In the genomic region with DNA sequence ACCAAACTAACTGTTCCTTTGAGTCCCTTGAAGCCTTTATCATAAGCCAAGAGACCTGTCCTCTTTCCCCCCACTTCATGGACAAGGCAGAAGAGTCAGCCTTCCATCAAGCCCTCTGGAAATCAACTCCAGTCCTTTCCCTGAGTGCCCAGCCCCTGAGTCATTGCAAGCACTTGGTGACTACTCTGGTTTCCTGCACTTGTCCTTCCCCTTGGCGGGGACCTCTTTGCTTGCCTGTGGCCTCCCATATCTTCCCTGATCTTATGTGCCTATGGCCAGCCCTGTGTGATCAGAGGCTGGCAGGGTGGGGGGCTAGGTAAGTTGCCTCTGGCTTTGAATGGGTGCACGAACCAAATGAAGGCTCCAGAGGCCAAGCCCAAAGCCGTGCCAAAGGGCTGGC, we compare ENCODE assay signal across 25 mouse cellular contexts. TPM values are rescaled to one million over a fixed set of nuclear protein-coding genes. Genes with fewer than 3 reads are reported as not detected.
DNase-seq lines count a peak whose midpoint lies in the region; ATAC-seq and TF ChIP-seq lines count a peak whose summit lies in the region.
"Had no signal": no experiment of that assay in that cellular context is flagged by ENCODE, and none has a peak within 500 bp of the region (broad histone marks: within the 10 kb centered on the region; RNA-seq: fewer than 3 reads in every experiment).

No protein-coding gene starts in this region.

- TF ChIP-seq CTCF in layer of hippocampus, adult 2 months (conservative IDR thresholded peaks at IDR 0.05), result no peak

- no peaks in the 10 kb centered on the region for H3K36me3 ChIP-seq in heart, embryonic 10.5 days
- H3K36me3 ChIP-seq in midbrain, embryonic 11.5 days (ENCODE audit: control insufficient read depth, insufficient read depth, low read length), result no peaks in the 10 kb centered on the region
- H3K36me3 ChIP-seq: embryonic facial prominence, embryonic 13.5 days; hindbrain, embryonic 15.5 days; limb, embryonic 13.5 days had no signal

- no peaks in the 10 kb centered on the region for H3K9me3 ChIP-seq in heart, embryonic 10.5 days
- H3K9me3 ChIP-seq in midbrain, embryonic 11.5 days (ENCODE audit: control insufficient read depth, low read length), result no peaks in the 10 kb centered on the region
- H3K9me3 ChIP-seq: embryonic facial prominence, embryonic 13.5 days; forebrain, embryonic 13.5 days; hindbrain, embryonic 15.5 days; limb, embryonic 13.5 days had no signal

- no peak for DNase-seq in heart, embryonic 10.5 days (ENCODE audit: low spot score)
- DNase-seq in heart, postnatal 10 days, result no peak
- DNase-seq in layer of hippocampus, adult 2 months (ENCODE audit: low spot score in 2 of 2), result no peak
- no peak for DNase-seq in layer of hippocampus, adult 9-10 months (ENCODE audit: low spot score)
- DNase-seq in 3134 (ENCODE audit: extremely low read depth, insufficient read length, low spot score), result peak; percentile 55
- peak; percentile 66 for DNase-seq in 416B (ENCODE audit: low read depth)
- DNase-seq in midbrain, embryonic 11.5 days (ENCODE audit: low spot score, missing footprints), result no peak
- DNase-seq in left cerebral cortex, adult 11 months (ENCODE audit: low spot score), result no peak
- DNase-seq: cerebellum, adult 2 months; cerebellum, postnatal 25 days; embryo, embryonic 11 days; heart, adult 18-20 months; kidney, adult 8-10 months; kidney, postnatal 14 days; layer of hippocampus, postnatal 36 days; lung, adult 18-20 months; right cerebral cortex, postnatal 4 days; thymus, postnatal 14 days had no signal

- no peak overlapping the region for H3K9ac ChIP-seq in midbrain, embryonic 11.5 days (ENCODE audit: low read length)
- H3K9ac ChIP-seq: embryonic facial prominence, embryonic 13.5 days; forebrain, embryonic 13.5 days; hindbrain, embryonic 15.5 days; limb, embryonic 13.5 days had no signal

- H3K4me2 ChIP-seq in midbrain, embryonic 11.5 days, result no peak overlapping the region
- H3K4me2 ChIP-seq: embryonic facial prominence, embryonic 13.5 days; forebrain, embryonic 13.5 days; hindbrain, embryonic 15.5 days; limb, embryonic 13.5 days had no signal

- H3K4me3 ChIP-seq in heart, embryonic 10.5 days, result no peak overlapping the region
- H3K4me3 ChIP-seq in layer of hippocampus, adult 2 months, result no peak overlapping the region
- H3K4me3 ChIP-seq in midbrain, embryonic 11.5 days (ENCODE audit: low read depth, low read length), result no peak overlapping the region
- H3K4me3 ChIP-seq: embryonic facial prominence, embryonic 13.5 days; erythroblast, embryonic 14.5 days; forebrain, embryonic 13.5 days; hindbrain, embryonic 15.5 days; limb, embryonic 13.5 days had no signal

- 75% methylated on average over 3 of the region's 3 CpGs for WGBS in heart, embryonic 10.5 days
- 83% methylated on average over 3 of the region's 3 CpGs for WGBS in midbrain, embryonic 11.5 days

- H3K27ac ChIP-seq in heart, embryonic 10.5 days, result peak overlapping the region; percentile 92; the same call in 1 of the 2 replicates
- peak overlapping the region; percentile 88; the same call in 1 of the 2 replicates for H3K27ac ChIP-seq in layer of hippocampus, adult 2 months
- H3K27ac ChIP-seq in midbrain, embryonic 11.5 days (ENCODE audit: low read depth, low read length), result no peak overlapping the region
- H3K27ac ChIP-seq: embryonic facial prominence, embryonic 13.5 days; forebrain, embryonic 13.5 days; hindbrain, embryonic 15.5 days; limb, embryonic 13.5 days had no signal

- intact Hi-C loops in heart, postnatal 10 days (cut with DNase I), result no loop called here

- no peak for ATAC-seq in midbrain, embryonic 11.5 days (ENCODE audit: low FRiP score)
- ATAC-seq: forebrain, embryonic 13.5 days; midbrain, embryonic 16.5 days; Patski had no signal

- H3K4me1 ChIP-seq in heart, embryonic 10.5 days, result peaks cover 96% of the 10 kb centered on the region
- peaks cover 19% of the 10 kb centered on the region for H3K4me1 ChIP-seq in midbrain, embryonic 11.5 days (ENCODE audit: control insufficient read depth, insufficient read depth, low read length)

- H3K27me3 ChIP-seq in heart, embryonic 10.5 days (ENCODE audit: insufficient read depth, poor library complexity, severe bottlenecking), result peaks cover 29% of the 10 kb centered on the region; the same call in 1 of the 2 replicates
- peaks cover 27% of the 10 kb centered on the region for H3K27me3 ChIP-seq in midbrain, embryonic 11.5 days (ENCODE audit: control insufficient read depth, insufficient read depth, low read length)
- H3K27me3 ChIP-seq: Patski had no signal

RNA-seq across cellular contexts. Expression of gene Adssl1, which starts 2.1 kb away (rescaled TPM):
- polyA plus RNA-seq in heart, embryonic 10.5 days (2016; fragmentation: Nextera tagmentation; extraction: Ambion mirVana), result 57.2 and 99.3 TPM in 2 replicates
- total RNA-seq in heart, postnatal 10 days (2021), result 100 to 1,000 TPM; 129 to 136 TPM
- total RNA-seq in layer of hippocampus, adult 2 months (2021), result 10 to 100 TPM; 10.1 to 10.6 TPM
- polyA plus RNA-seq in midbrain, embryonic 11.5 days (2014; fragmentation: Nextera tagmentation; extraction: Ambion mirVana), result 1.9 and 2.7 TPM in 2 replicates

RNA-seq across cellular contexts. Expression of gene Siva1, which starts 22.6 kb away (rescaled TPM):
- polyA plus RNA-seq in heart, embryonic 10.5 days (2016; fragmentation: Nextera tagmentation; extraction: Ambion mirVana), result 175 and 207 TPM in 2 replicates
- total RNA-seq in heart, postnatal 10 days (2021), result 10 to 100 TPM; 26.4 to 31.4 TPM
- 10 to 100 TPM; 19.6 to 20.1 TPM for total RNA-seq in layer of hippocampus, adult 2 months (2021)
- 182 and 230 TPM in 2 replicates for polyA plus RNA-seq in midbrain, embryonic 11.5 days (2014; fragmentation: Nextera tagmentation; extraction: Ambion mirVana)

RNA-seq across cellular contexts. Expression of gene Inf2, which starts 33.3 kb away (rescaled TPM):
- 3.5 and 5.6 TPM in 2 replicates for polyA plus RNA-seq in heart, embryonic 10.5 days (2016; fragmentation: Nextera tagmentation; extraction: Ambion mirVana)
- total RNA-seq in heart, postnatal 10 days (2021), result 10 to 100 TPM; 18.4 to 23.3 TPM
- total RNA-seq in layer of hippocampus, adult 2 months (2021), result 100 to 1,000 TPM; 131 to 138 TPM
- polyA plus RNA-seq in midbrain, embryonic 11.5 days (2014; fragmentation: Nextera tagmentation; extraction: Ambion mirVana), result 1.2 and 1.4 TPM in 2 replicates

RNA-seq across cellular contexts. Expression of gene Akt1, which starts 52.8 kb away (rescaled TPM):
- polyA plus RNA-seq in heart, embryonic 10.5 days (2016; fragmentation: Nextera tagmentation; extraction: Ambion mirVana), result 57.1 and 82.0 TPM in 2 replicates
- 100 to 1,000 TPM; 346 to 355 TPM for total RNA-seq in heart, postnatal 10 days (2021)
- total RNA-seq in layer of hippocampus, adult 2 months (2021), result 100 to 1,000 TPM; 152 to 160 TPM
- 62.5 and 82.6 TPM in 2 replicates for polyA plus RNA-seq in midbrain, embryonic 11.5 days (2014; fragmentation: Nextera tagmentation; extraction: Ambion mirVana)

RNA-seq across cellular contexts. Expression of gene Zbtb42, which starts 56.7 kb away (rescaled TPM):
- 3.9 and 4.3 TPM in 2 replicates for polyA plus RNA-seq in heart, embryonic 10.5 days (2016; fragmentation: Nextera tagmentation; extraction: Ambion mirVana)
- total RNA-seq in heart, postnatal 10 days (2021), result 1 to 10 TPM; 7.7 to 8.5 TPM
- under 1 TPM; 0.44 to 0.52 TPM for total RNA-seq in layer of hippocampus, adult 2 months (2021)
- polyA plus RNA-seq in midbrain, embryonic 11.5 days (2014; fragmentation: Nextera tagmentation; extraction: Ambion mirVana), result 4.8 and 5.1 TPM in 2 replicates

Comparison
In these comparisons a context has a peak if more than half of its experiments do, and no peak if none do; other contexts are left out.
1. DNase-seq: peak in 3134 (single experiment) and 416B (single experiment); none in heart, embryonic 10.5 days (single experiment), heart, postnatal 10 days (0 of 2), layer of hippocampus, adult 2 months (0 of 2), layer of hippocampus, adult 9-10 months (single experiment), midbrain, embryonic 11.5 days (single experiment) and left cerebral cortex, adult 11 months (single experiment).
2. RNA of gene Adssl1, which starts 2.1 kb away (total RNA-seq): 129 to 136 TPM in heart, postnatal 10 days; 10.1 to 10.6 TPM in layer of hippocampus, adult 2 months; every median in the first group is over 10 times any median in the second.
3. RNA of gene Inf2, which starts 33.3 kb away (total RNA-seq): 131 to 138 TPM in layer of hippocampus, adult 2 months; 18.4 to 23.3 TPM in heart, postnatal 10 days; every median in the first group is over 4 times any median in the second.